Mouse (Mus musculus): ENCODE measurements around the gene Angptl7.

DNA sequence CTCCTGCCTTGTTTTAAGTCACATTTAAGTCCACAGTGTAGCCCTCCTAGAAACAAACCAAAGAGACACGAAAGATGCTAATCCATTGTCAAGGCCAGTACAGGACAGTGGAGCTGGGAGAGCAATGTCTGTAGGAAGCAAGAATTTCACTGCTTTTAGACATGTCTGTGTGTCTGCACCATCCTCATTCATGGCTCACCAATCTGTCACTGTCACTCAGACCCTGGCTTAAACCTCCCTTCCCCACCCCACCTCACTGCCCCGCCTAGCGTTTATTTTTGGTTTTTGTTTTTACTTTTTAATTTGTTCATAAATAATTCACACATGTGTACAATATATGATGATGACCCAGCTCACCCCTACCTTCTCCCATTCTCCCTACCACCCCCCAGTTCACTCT is 32.3 kb upstream of the Angptl7 start:
- no peak for TF ChIP-seq CTCF (IDR thresholded peaks at IDR 0.05; ENCODE audit: borderline replicate concordance, insufficient read depth, low read length)
- no peak for TF ChIP-seq POLR2A (IDR thresholded peaks at IDR 0.05; ENCODE audit: low read depth, low read length)
